Mouse (Mus musculus): Measurements from ENCODE around the gene Slc7a8. TPM values are rescaled to one million over a fixed set of nuclear protein-coding genes. Genes with fewer than 3 reads are reported as not detected.
"Not testable (repeated sequence)": the region's sequence is repeated elsewhere in the genome, so short reads cannot be mapped to it uniquely, and the experiment has no call there.

Slc7a8 gene
- polyA plus RNA-seq, 1 experiment from 2014 or later: 34.2 TPM

- H3K27me3 ChIP-seq (replicated peaks; ENCODE audit: control insufficient read depth, insufficient read depth, low read length): no peaks in the 10 kb centered on the region
- WGBS: 41% methylated on average over 5 of the region's 5 CpGs
These were observed 5.0 kb downstream of the Slc7a8 start for GRCm38 (mm10) chr14:54776768-54777167.

GRCm38 (mm10) chr14:54775534-54776041, 6.2 kb downstream of the Slc7a8 start:
- ATAC-seq: no peak
- H3K27ac ChIP-seq (ENCODE audit: low read depth, low read length): no peak overlapping the region
- H3K4me3 ChIP-seq (ENCODE audit: low read depth, low read length): no peak overlapping the region
- 92% methylated on average over 7 of the region's 7 CpGs for WGBS
- no peak overlapping the region for H3K4me2 ChIP-seq (replicated peaks; ENCODE audit: low read depth)
- H3K27me3 ChIP-seq (replicated peaks; ENCODE audit: control insufficient read depth, insufficient read depth, low read length): no peaks in the 10 kb centered on the region
- no peak overlapping the region for H3K9ac ChIP-seq (ENCODE audit: low read depth, low read length)
- no peaks in the 10 kb centered on the region for H3K9me3 ChIP-seq (ENCODE audit: control insufficient read depth)
- H3K4me1 ChIP-seq (replicated peaks; ENCODE audit: control insufficient read depth, insufficient read depth, low read length): 0 out of 2 replicates have a peak, but pooled peaks cover under 1% of the 10 kb centered on the region
- peaks cover 3% of the 10 kb centered on the region; the same call in 1 of the 2 replicates for H3K36me3 ChIP-seq (ENCODE audit: control insufficient read depth, insufficient read depth)
- no peak for TF ChIP-seq CTCF (IDR thresholded peaks at IDR 0.05; ENCODE audit: low read depth)

More at GRCm38 (mm10) chr14:54776768-54777167, 5.0 kb downstream of the Slc7a8 start:
- Histone ChIP-seq H3K9ac (ENCODE audit: low read depth, low read length) (no peak overlapping the region), H3K4me1 (replicated peaks; ENCODE audit: control insufficient read depth, insufficient read depth, low read length) (0 out of 2 replicates have a peak, but pooled peaks cover 4% of the 10 kb centered on the region), H3K4me3 (ENCODE audit: low read depth, low read length) (no peak overlapping the region), H3K27ac (ENCODE audit: low read depth, low read length) (no peak overlapping the region), H3K9me3 (ENCODE audit: control insufficient read depth) (no peaks in the 10 kb centered on the region), H3K4me2 (replicated peaks; ENCODE audit: low read depth) (peak overlapping the region; percentile 18; the same call in 1 of the 2 replicates), H3K36me3 (ENCODE audit: control insufficient read depth, insufficient read depth) (peaks cover 3% of the 10 kb centered on the region; the same call in 1 of the 2 replicates)
- TF ChIP-seq CTCF (IDR thresholded peaks at IDR 0.05; ENCODE audit: low read depth): no peak
- ATAC-seq: no peak

GRCm38 (mm10) chr14:54772333-54772856, 9.4 kb downstream of the Slc7a8 start:
- no peaks in the 10 kb centered on the region for H3K4me1 ChIP-seq (replicated peaks; ENCODE audit: control insufficient read depth, insufficient read depth, low read length)
- H3K36me3 ChIP-seq (ENCODE audit: control insufficient read depth, insufficient read depth): peaks cover 7% of the 10 kb centered on the region; the same call in 1 of the 2 replicates
- no peak overlapping the region for H3K4me3 ChIP-seq (ENCODE audit: low read depth, low read length)
- TF ChIP-seq CTCF (IDR thresholded peaks at IDR 0.05; ENCODE audit: low read depth): no peak
- no peak overlapping the region for H3K4me2 ChIP-seq (replicated peaks; ENCODE audit: low read depth)
- 82% methylated on average over 20 of the region's 20 CpGs for WGBS
- ATAC-seq: no peak
- H3K27ac ChIP-seq (ENCODE audit: low read depth, low read length): no peak overlapping the region
- no peaks in the 10 kb centered on the region for H3K27me3 ChIP-seq (replicated peaks; ENCODE audit: control insufficient read depth, insufficient read depth, low read length)
- H3K9me3 ChIP-seq (ENCODE audit: control insufficient read depth): no peaks in the 10 kb centered on the region
- no peak overlapping the region for H3K9ac ChIP-seq (ENCODE audit: low read depth, low read length)

- no peak overlapping the region for H3K4me2 ChIP-seq (replicated peaks; ENCODE audit: low read depth)
- H3K9ac ChIP-seq (ENCODE audit: low read depth, low read length): no peak overlapping the region
- H3K36me3 ChIP-seq (ENCODE audit: control insufficient read depth, insufficient read depth): peaks cover 7% of the 10 kb centered on the region; the same call in 1 of the 2 replicates
- H3K4me1 ChIP-seq (replicated peaks; ENCODE audit: control insufficient read depth, insufficient read depth, low read length): no peaks in the 10 kb centered on the region
- no peak for TF ChIP-seq CTCF (IDR thresholded peaks at IDR 0.05; ENCODE audit: low read depth)
- no peak overlapping the region for H3K4me3 ChIP-seq (ENCODE audit: low read depth, low read length)
- no peak overlapping the region for H3K27ac ChIP-seq (ENCODE audit: low read depth, low read length)
- WGBS: 76% methylated on average over 5 of the region's 5 CpGs
- no peaks in the 10 kb centered on the region for H3K27me3 ChIP-seq (replicated peaks; ENCODE audit: control insufficient read depth, insufficient read depth, low read length)
- ATAC-seq: no peak
- H3K9me3 ChIP-seq (ENCODE audit: control insufficient read depth): no peaks in the 10 kb centered on the region
These were observed 11.4 kb downstream of the Slc7a8 start for GRCm38 (mm10) chr14:54770373-54770772.

- Histone ChIP-seq H3K9ac (ENCODE audit: low read depth, low read length) (no peak overlapping the region), H3K9me3 (ENCODE audit: control insufficient read depth) (no peaks in the 10 kb centered on the region), H3K36me3 (ENCODE audit: control insufficient read depth, insufficient read depth) (peaks cover 7% of the 10 kb centered on the region; the same call in 1 of the 2 replicates), H3K4me1 (replicated peaks; ENCODE audit: control insufficient read depth, insufficient read depth, low read length) (no peaks in the 10 kb centered on the region), H3K4me2 (replicated peaks; ENCODE audit: low read depth) (no peak overlapping the region), H3K4me3 (ENCODE audit: low read depth, low read length) (no peak overlapping the region), H3K27ac (ENCODE audit: low read depth, low read length) (no peak overlapping the region), H3K27me3 (replicated peaks; ENCODE audit: control insufficient read depth, insufficient read depth, low read length) (no peaks in the 10 kb centered on the region)
- no peak for TF ChIP-seq CTCF (IDR thresholded peaks at IDR 0.05; ENCODE audit: low read depth)
- no peak for ATAC-seq
- 90% methylated on average over 5 of the region's 5 CpGs for WGBS
These were observed 12.7 kb downstream of the Slc7a8 start for GRCm38 (mm10) chr14:54769068-54769425.

GRCm38 (mm10) chr14:54768314-54769067, 13.3 kb downstream of the Slc7a8 start:
- Histone ChIP-seq H3K4me2 (replicated peaks; ENCODE audit: low read depth) (no peak overlapping the region), H3K4me3 (ENCODE audit: low read depth, low read length) (no peak overlapping the region), H3K4me1 (replicated peaks; ENCODE audit: control insufficient read depth, insufficient read depth, low read length) (no peaks in the 10 kb centered on the region), H3K36me3 (ENCODE audit: control insufficient read depth, insufficient read depth) (peaks cover 7% of the 10 kb centered on the region; the same call in 1 of the 2 replicates), H3K9ac (ENCODE audit: low read depth, low read length) (no peak overlapping the region), H3K27me3 (replicated peaks; ENCODE audit: control insufficient read depth, insufficient read depth, low read length) (no peaks in the 10 kb centered on the region), H3K9me3 (ENCODE audit: control insufficient read depth) (no peaks in the 10 kb centered on the region), H3K27ac (ENCODE audit: low read depth, low read length) (no peak overlapping the region)
- WGBS: 81% methylated on average over 10 of the region's 10 CpGs
- TF ChIP-seq CTCF (IDR thresholded peaks at IDR 0.05; ENCODE audit: low read depth): no peak
- ATAC-seq: peak; percentile 13; the same call in 1 of the 2 replicates

GRCm38 (mm10) chr14:54766937-54767336, 14.8 kb downstream of the Slc7a8 start:
- over 99% methylated on average over 4 of the region's 7 CpGs for WGBS
- not testable (repeated sequence) for H3K9me3 ChIP-seq (ENCODE audit: control insufficient read depth); H3K9ac ChIP-seq (ENCODE audit: low read depth, low read length); H3K36me3 ChIP-seq (ENCODE audit: control insufficient read depth, insufficient read depth); H3K27ac ChIP-seq (ENCODE audit: low read depth, low read length); ATAC-seq; H3K27me3 ChIP-seq (replicated peaks; ENCODE audit: control insufficient read depth, insufficient read depth, low read length); H3K4me2 ChIP-seq (replicated peaks; ENCODE audit: low read depth); H3K4me1 ChIP-seq (replicated peaks; ENCODE audit: control insufficient read depth, insufficient read depth, low read length); H3K4me3 ChIP-seq (ENCODE audit: low read depth, low read length)
